Mouse (Mus musculus) small intestine, adult 2 months (tissue): ENCODE measurements around the gene Mak. TPM values are rescaled to one million over a fixed set of nuclear protein-coding genes. Genes with fewer than 3 reads are reported as not detected.

Experiments used
- H3K27ac ChIP-seq: fragments of 200-500 bp; 2 replicates; pipeline ENCODE4 v1.5.1; 2012; ENCODE audit warnings: low read depth, low read length, control low read depth, inconsistent platforms; ENCODE audit not compliant: insufficient read depth
- H3K27me3 ChIP-seq: fragments of 200-500 bp; 2 replicates; pipeline ENCODE4 v1.6.1; 2012; ENCODE audit warnings: mild to moderate bottlenecking, moderate library complexity, low read length, inconsistent platforms; ENCODE audit not compliant: control insufficient read depth, insufficient read depth
- H3K36me3 ChIP-seq: fragments of 200-500 bp; 2 replicates; pipeline ENCODE4 v1.6.1; 2012; ENCODE audit warnings: mild to moderate bottlenecking, low read length, control low read depth, inconsistent platforms; ENCODE audit not compliant: control insufficient read depth, insufficient read depth
- H3K4me1 ChIP-seq: fragments of 200-500 bp; 2 replicates; pipeline ENCODE4 v1.6.1; 2012; ENCODE audit warnings: low read length, inconsistent platforms, mixed read lengths; ENCODE audit not compliant: control insufficient read depth, insufficient read depth, insufficient read length
- H3K4me3 ChIP-seq: fragments of 200-500 bp; 2 replicates; pipeline ENCODE4 v1.5.1; 2012; ENCODE audit warnings: low read depth, mild to moderate bottlenecking, control low read depth, inconsistent platforms, low read length, moderate library complexity
- CTCF ChIP-seq: fragments of 200-500 bp; IDR thresholded peaks from 2 replicates; pipeline ENCODE4 v1.5.1; 2012; ENCODE audit warnings: low read depth, mild to moderate bottlenecking, control low read depth, inconsistent platforms, low read length, moderate library complexity, mixed read lengths; ENCODE audit not compliant: insufficient replicate concordance, insufficient read length; ENCODE audit errors: extremely low read depth
- POLR2A ChIP-seq: fragments of 200-500 bp; IDR thresholded peaks from 2 replicates; pipeline ENCODE4 v1.6.1; 2012; ENCODE audit warnings: low read depth, mild to moderate bottlenecking, control low read depth, inconsistent platforms, low read length, moderate library complexity
- WGBS: fragments of 180-500 bp; shearing (Covaris S2); methylation state at CpG from one replicate; pipeline ENCODE4 v1.1.7; 2018; 5-methylcytosine and 5-hydroxymethylcytosine counted together
- polyA plus RNA-seq: library from polyadenylated mRNA; depleted of rRNA; stranded (reverse); fragments of >200 nt; gene quantifications from 2 replicates; pipeline ENCODE4 v1.2.3, GENCODE M21; 2012

The Mak gene
- polyA plus RNA-seq, 1 experiment: not detected

DNA sequence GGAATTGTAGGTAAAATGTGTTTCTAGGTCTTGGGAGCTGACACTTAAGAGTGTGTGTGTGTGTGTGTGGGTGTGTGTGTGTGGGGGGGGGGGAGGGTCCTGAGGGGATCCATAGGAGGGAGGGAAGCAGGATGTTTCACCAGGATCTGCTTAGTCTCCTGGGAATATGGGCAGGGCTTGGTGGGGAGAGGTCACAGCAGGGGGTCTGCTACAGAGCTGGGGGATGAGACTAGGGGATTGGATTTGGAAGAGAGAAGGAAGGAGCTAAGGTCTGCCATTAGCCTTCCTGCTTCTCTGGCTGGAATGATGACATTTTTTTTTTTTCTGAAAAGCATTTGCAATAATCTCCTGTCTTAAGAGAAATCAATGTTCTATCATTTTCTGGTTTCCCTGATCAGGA, 9.2 kb upstream of the Mak start:
- H3K27me3 ChIP-seq: peaks cover 9% of the 10 kb centered on the region
- TF ChIP-seq CTCF: no peak

GRCm38 (mm10) chr13:41085140-41085539, 5.6 kb upstream of the Mak start:
- TF ChIP-seq CTCF (no peak), POLR2A (no peak)
- Histone ChIP-seq H3K27me3 (peaks cover 3% of the 10 kb centered on the region; the same call in 1 of the 2 replicates), H3K27ac (no peak overlapping the region), H3K36me3 (no peaks in the 10 kb centered on the region), H3K4me3 (no peak overlapping the region), H3K4me1 (no peaks in the 10 kb centered on the region)
- 25% methylated on average over 2 of the region's 2 CpGs for WGBS

More for the DNA sequence above, 9.2 kb upstream of the Mak start:
- Histone ChIP-seq H3K4me3 (no peak overlapping the region), H3K4me1 (no peaks in the 10 kb centered on the region), H3K36me3 (no peaks in the 10 kb centered on the region), H3K27ac (no peak overlapping the region)

DNA sequence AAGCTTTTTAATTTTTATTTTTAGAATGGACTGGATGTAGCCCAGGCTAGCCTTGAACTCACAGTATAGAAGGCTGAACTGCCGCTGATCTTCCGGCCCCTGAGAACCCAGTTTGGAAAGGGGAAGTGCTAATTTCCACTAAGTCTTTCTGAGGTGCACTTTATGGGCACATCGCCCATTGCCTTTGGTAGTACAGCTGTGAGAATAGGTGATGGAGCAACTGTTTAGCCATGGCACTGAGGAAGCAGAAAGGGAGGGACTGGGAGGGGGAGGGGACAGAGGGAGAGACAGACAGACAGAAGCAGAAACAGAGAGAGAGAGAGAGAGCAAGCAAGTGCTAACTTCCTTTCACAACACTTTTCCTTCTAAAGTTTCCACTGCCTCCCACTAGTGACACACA, 5.0 kb upstream of the Mak start:
- no peaks in the 10 kb centered on the region for H3K27me3 ChIP-seq
- H3K4me3 ChIP-seq: no peak overlapping the region
- TF ChIP-seq CTCF: no peak
- no peak for TF ChIP-seq POLR2A
- no peak overlapping the region for H3K27ac ChIP-seq
- 71% methylated on average over 3 of the region's 3 CpGs for WGBS
- H3K4me1 ChIP-seq: peaks cover under 1% of the 10 kb centered on the region; the same call in 1 of the 2 replicates
- H3K36me3 ChIP-seq: no peaks in the 10 kb centered on the region

DNA sequence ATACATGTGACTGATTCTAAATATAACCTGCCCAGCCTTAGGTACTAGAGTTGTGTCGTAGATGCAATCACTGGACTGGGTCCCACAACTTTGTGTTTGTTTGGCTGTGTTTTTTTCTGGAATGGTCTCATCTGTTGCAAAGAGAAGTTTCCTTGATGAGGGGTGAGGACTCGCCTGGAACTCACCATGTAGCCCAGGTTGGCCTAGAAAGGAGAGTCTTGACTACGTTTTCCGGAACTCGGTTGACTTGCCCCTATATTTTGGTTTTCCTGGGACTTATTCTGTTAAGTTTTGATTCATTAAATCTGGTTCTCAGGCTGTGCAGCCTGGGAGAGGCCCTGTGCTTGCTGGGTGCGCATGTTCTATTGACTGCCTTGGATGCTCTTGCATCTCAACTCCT, 1.2 kb upstream of the Mak start:
- 92% methylated on average over 6 of the region's 6 CpGs for WGBS
- H3K27ac ChIP-seq: no peak overlapping the region
- no peak overlapping the region for H3K4me3 ChIP-seq
- no peaks in the 10 kb centered on the region for H3K36me3 ChIP-seq
- peaks cover 3% of the 10 kb centered on the region; the same call in 1 of the 2 replicates for H3K4me1 ChIP-seq
- H3K27me3 ChIP-seq: peaks cover 11% of the 10 kb centered on the region; the same call in 1 of the 2 replicates
- TF ChIP-seq POLR2A (no peak), CTCF (no peak)

GRCm38 (mm10) chr13:41079859-41080258, 353 bp upstream of the Mak start:
- Histone ChIP-seq H3K4me3 (no peak overlapping the region), H3K27me3 (peaks cover 11% of the 10 kb centered on the region; the same call in 1 of the 2 replicates), H3K36me3 (no peaks in the 10 kb centered on the region), H3K27ac (no peak overlapping the region), H3K4me1 (peaks cover 3% of the 10 kb centered on the region; the same call in 1 of the 2 replicates)
- TF ChIP-seq POLR2A: no peak
- TF ChIP-seq CTCF: no peak
- WGBS: 43% methylated on average over 5 of the region's 5 CpGs

GRCm38 (mm10) chr13:41078690-41079420, 651 bp downstream of the Mak start:
- WGBS: 19% methylated on average over 24 of the region's 24 CpGs
- Histone ChIP-seq H3K36me3 (no peaks in the 10 kb centered on the region), H3K4me1 (peaks cover 3% of the 10 kb centered on the region; the same call in 1 of the 2 replicates), H3K4me3 (peak overlapping the region; percentile 41), H3K27ac (no peak overlapping the region), H3K27me3 (peaks cover 11% of the 10 kb centered on the region; the same call in 1 of the 2 replicates)
- no peak for TF ChIP-seq CTCF
- no peak for TF ChIP-seq POLR2A

GRCm38 (mm10) chr13:41077921-41078320, 1.6 kb downstream of the Mak start:
- Histone ChIP-seq H3K27ac (no peak overlapping the region), H3K27me3 (peaks cover 11% of the 10 kb centered on the region; the same call in 1 of the 2 replicates), H3K4me3 (no peak overlapping the region), H3K36me3 (no peaks in the 10 kb centered on the region), H3K4me1 (peaks cover 3% of the 10 kb centered on the region; the same call in 1 of the 2 replicates)
- TF ChIP-seq POLR2A (no peak), CTCF (no peak)
- 56% methylated on average over 9 of the region's 9 CpGs for WGBS
